Mouse (Mus musculus) stomach, postnatal 0 days (tissue): ENCODE measurements at regions not wholly inside any gene's neighbourhood (a gene's known extent, or its start where the extent isn't known, plus 50 kb on each side); places are given as distances from the start of the nearest gene placed in this dataset.

ENCODE experiments used
- ATAC-seq: fragments of 200-750 bp; cut with Nextera tagmentation; 2 replicates; pipeline ENCODE4 v1.8.0; 2017; ENCODE audit not compliant: low FRiP score, low TSS enrichment
- DNase-seq: peaks from one replicate; pipeline ENCODE4 v3.0.0-alpha.2; 2016; ENCODE audit warnings: low spot score
- H3K27ac ChIP-seq: fragments of 300-500 bp; sonication (generic); replicated peaks from 2 replicates; pipeline ENCODE4 v1.5.1; 2014; ENCODE audit warnings: mild to moderate bottlenecking, control low read depth
- H3K27me3 ChIP-seq: fragments of 300-500 bp; sonication (generic); 2 replicates; pipeline ENCODE4 v1.6.1; 2014; ENCODE audit warnings: low read length; ENCODE audit not compliant: control insufficient read depth, insufficient read depth
- H3K36me3 ChIP-seq: fragments of 300-500 bp; sonication (generic); 2 replicates; pipeline ENCODE4 v1.6.1; 2014; ENCODE audit warnings: low read length, mixed read lengths; ENCODE audit not compliant: control insufficient read depth, insufficient read depth
- H3K4me1 ChIP-seq: fragments of 300-500 bp; sonication (generic); replicated peaks from 2 replicates; pipeline ENCODE4 v1.6.1; 2014; ENCODE audit warnings: antibody characterized with exemption; ENCODE audit not compliant: control insufficient read depth, insufficient read depth
- H3K4me2 ChIP-seq: fragments of 300-500 bp; sonication (generic); replicated peaks from 2 replicates; pipeline ENCODE4 v1.6.1; 2014; ENCODE audit warnings: low read depth, mild to moderate bottlenecking, control low read depth, moderate library complexity
- H3K4me3 ChIP-seq: fragments of 300-500 bp; sonication (generic); 2 replicates; pipeline ENCODE4 v1.5.1; 2014; ENCODE audit warnings: low read depth, low read length, control low read depth
- H3K9ac ChIP-seq: fragments of 300-500 bp; sonication (generic); 2 replicates; pipeline ENCODE4 v1.6.1; 2014; ENCODE audit warnings: mild to moderate bottlenecking, low read length, control low read depth, mixed read lengths
- H3K9me3 ChIP-seq: fragments of 300-500 bp; sonication (generic); 2 replicates; pipeline ENCODE4 v1.6.1; 2016; ENCODE audit warnings: low read length; ENCODE audit not compliant: control insufficient read depth
- CTCF ChIP-seq: IDR thresholded peaks from 2 replicates; pipeline ENCODE4 v1.5.1; 2016; ENCODE audit warnings: antibody characterized with exemption, low read depth, mild to moderate bottlenecking, moderate library complexity
- EP300 ChIP-seq: optimal IDR thresholded peaks from 2 replicates; pipeline ENCODE3; 2016; ENCODE audit warnings: antibody characterized with exemption
- WGBS: fragments of 180-500 bp; shearing (Covaris S2); extraction: QIAGEN DNeasy Blood & Tissue Kit; methylation state at CpG from one replicate; pipeline ENCODE4 v1.1.7; 2014; 5-methylcytosine and 5-hydroxymethylcytosine counted together

GRCm38 (mm10) chr1:23689398-23689797 lies 72.2 kb upstream of the B3gat2 start:
- DNase-seq (no peak), ATAC-seq (no peak)
- Histone ChIP-seq H3K36me3 (no peaks in the 10 kb centered on the region), H3K4me3 (no peak overlapping the region), H3K4me1 (no peaks in the 10 kb centered on the region), H3K9me3 (no peaks in the 10 kb centered on the region), H3K9ac (no peak overlapping the region), H3K27ac (no peak overlapping the region), H3K27me3 (no peaks in the 10 kb centered on the region), H3K4me2 (no peak overlapping the region)
- no peak for TF ChIP-seq CTCF
- no peak for TF ChIP-seq EP300
- 81% methylated on average over 7 of the region's 7 CpGs for WGBS

- WGBS = 24% methylated on average over 6 of the region's 6 CpGs
- TF ChIP-seq CTCF = peak; percentile 77
- no peak for TF ChIP-seq EP300
- H3K4me3 ChIP-seq = no peak overlapping the region
- no peaks in the 10 kb centered on the region for H3K36me3 ChIP-seq
- no peaks in the 10 kb centered on the region for H3K4me1 ChIP-seq
- no peak for ATAC-seq
- H3K27ac ChIP-seq = no peak overlapping the region
- no peaks in the 10 kb centered on the region for H3K9me3 ChIP-seq
- H3K9ac ChIP-seq = no peak overlapping the region
- H3K27me3 ChIP-seq = no peaks in the 10 kb centered on the region
- peak; percentile 21 for DNase-seq
- H3K4me2 ChIP-seq = no peak overlapping the region
Observed at GRCm38 (mm10) chr1:23705489-23705888, 56.1 kb upstream of the B3gat2 start.

GRCm38 (mm10) chr1:23706450-23706849 lies 55.1 kb upstream of the B3gat2 start:
- no peaks in the 10 kb centered on the region for H3K9me3 ChIP-seq
- H3K27ac ChIP-seq = no peak overlapping the region
- no peaks in the 10 kb centered on the region for H3K36me3 ChIP-seq
- DNase-seq = no peak
- TF ChIP-seq CTCF = no peak
- TF ChIP-seq EP300 = no peak
- no peak overlapping the region for H3K4me2 ChIP-seq
- no peak for ATAC-seq
- 41% methylated on average over 4 of the region's 4 CpGs for WGBS
- no peak overlapping the region for H3K9ac ChIP-seq
- no peaks in the 10 kb centered on the region for H3K4me1 ChIP-seq
- H3K27me3 ChIP-seq = no peaks in the 10 kb centered on the region
- no peak overlapping the region for H3K4me3 ChIP-seq
